Mouse (Mus musculus) limb, embryonic 14.5 days (tissue): ENCODE data around the gene Kif2c. TPM values are rescaled to one million over a fixed set of nuclear protein-coding genes. Genes with fewer than 3 reads are reported as not detected.

ENCODE experiments used
- ATAC-seq: fragments of 200-750 bp; cut with Nextera tagmentation; 2 replicates; pipeline ENCODE4 v1.8.0; 2017; ENCODE audit warnings: low read depth, moderate number of reproducible peaks, moderate TSS enrichment; ENCODE audit not compliant: low FRiP score
- DNase-seq: peaks from one replicate; pipeline ENCODE4 v3.0.0-alpha.2; 2015; ENCODE audit warnings: low spot score
- H3K27ac ChIP-seq: fragments of 300-500 bp; sonication (generic); replicated peaks from 2 replicates; pipeline ENCODE4 v1.5.1; 2014; ENCODE audit warnings: low read depth, mild to moderate bottlenecking, low read length, moderate library complexity, mixed read lengths
- H3K27me3 ChIP-seq: fragments of 300-500 bp; sonication (generic); 2 replicates; pipeline ENCODE4 v1.6.1; 2014; ENCODE audit warnings: low read length, mixed read lengths; ENCODE audit not compliant: control insufficient read depth, insufficient read depth
- H3K36me3 ChIP-seq: fragments of 300-500 bp; sonication (generic); 2 replicates; pipeline ENCODE4 v1.6.1; 2014; ENCODE audit warnings: mild to moderate bottlenecking, low read length, moderate library complexity, mixed read lengths; ENCODE audit not compliant: control insufficient read depth, insufficient read depth
- H3K4me1 ChIP-seq: fragments of 300-500 bp; sonication (generic); 2 replicates; pipeline ENCODE4 v1.6.1; 2014; ENCODE audit warnings: antibody characterized with exemption, low read length, mixed read lengths; ENCODE audit not compliant: control insufficient read depth, insufficient read depth
- H3K4me2 ChIP-seq: fragments of 300-500 bp; sonication (generic); replicated peaks from 2 replicates; pipeline ENCODE4 v1.6.1; 2014; ENCODE audit warnings: low read depth, mild to moderate bottlenecking, low read length, moderate library complexity; ENCODE audit not compliant: severe bottlenecking
- H3K4me3 ChIP-seq: fragments of 300-500 bp; sonication (generic); replicated peaks from 2 replicates; pipeline ENCODE4 v1.5.1; 2014; ENCODE audit warnings: low read length
- H3K9ac ChIP-seq: fragments of 300-500 bp; sonication (generic); 2 replicates; pipeline ENCODE4 v1.6.1; 2014; ENCODE audit warnings: mild to moderate bottlenecking, low read depth, low read length, moderate library complexity; ENCODE audit not compliant: severe bottlenecking
- H3K9me3 ChIP-seq: fragments of 300-500 bp; sonication (generic); 2 replicates; pipeline ENCODE4 v1.6.1; 2016; ENCODE audit warnings: low read length; ENCODE audit not compliant: control insufficient read depth
- POLR2A ChIP-seq: fragments of 200-500 bp; IDR thresholded peaks from 2 replicates; pipeline ENCODE4 v1.8.0; 2012; ENCODE audit warnings: inconsistent platforms, mild to moderate bottlenecking, moderate library complexity, borderline replicate concordance; ENCODE audit not compliant: insufficient read depth, insufficient read length; ENCODE audit errors: extremely low read depth
- WGBS: fragments of 180-500 bp; shearing (Covaris S2); extraction: QIAGEN DNeasy Blood & Tissue Kit; methylation state at CpG from one replicate; pipeline ENCODE4 v1.1.7; 2014; 5-methylcytosine and 5-hydroxymethylcytosine counted together
- polyA plus RNA-seq, 2 experiments: library from polyadenylated mRNA; depleted of rRNA in 1 of 2; stranded (reverse) in 1 of 2; unstranded in 1 of 2; fragments of >200 nt; fragmentation: Nextera tagmentation in 1 of 2; extraction: Ambion mirVana in 1 of 2; gene quantifications; 2 replicates each; pipeline versions ENCODE4 v1.2.1 to v1.2.3; 2012 to 2014

The Kif2c gene
- polyA plus RNA-seq, 2 experiments, result 36.9 to 43.3 TPM

- DNase-seq, result no peak
- TF ChIP-seq POLR2A, result no peak
- no peaks in the 10 kb centered on the region for H3K36me3 ChIP-seq
- no peak overlapping the region for H3K9ac ChIP-seq
- H3K9me3 ChIP-seq, result no peaks in the 10 kb centered on the region
- no peak overlapping the region for H3K27ac ChIP-seq
- H3K4me2 ChIP-seq, result no peak overlapping the region
- H3K4me3 ChIP-seq, result no peak overlapping the region
- ATAC-seq, result no peak
- 27% methylated on average over 5 of the region's 5 CpGs for WGBS
- H3K27me3 ChIP-seq, result no peaks in the 10 kb centered on the region
- no peaks in the 10 kb centered on the region for H3K4me1 ChIP-seq
Observed at GRCm38 (mm10) chr4:117223001-117223400, 40.6 kb upstream of the Kif2c start.

- Histone ChIP-seq H3K36me3 (no peaks in the 10 kb centered on the region), H3K4me2 (no peak overlapping the region), H3K4me3 (no peak overlapping the region), H3K9ac (no peak overlapping the region), H3K4me1 (no peaks in the 10 kb centered on the region), H3K27me3 (no peaks in the 10 kb centered on the region), H3K27ac (no peak overlapping the region), H3K9me3 (no peaks in the 10 kb centered on the region)
- no peak for DNase-seq
- WGBS, result 90% methylated on average over 9 of the region's 9 CpGs
- ATAC-seq, result no peak
- TF ChIP-seq POLR2A, result no peak
Observed at GRCm38 (mm10) chr4:117221836-117222235, 39.4 kb upstream of the Kif2c start.

- H3K27me3 ChIP-seq, result no peaks in the 10 kb centered on the region
- DNase-seq (no peak), ATAC-seq (no peak)
- H3K27ac ChIP-seq, result no peak overlapping the region
- WGBS, result 73% methylated on average over 9 of the region's 9 CpGs
- H3K4me1 ChIP-seq, result no peaks in the 10 kb centered on the region
- H3K9me3 ChIP-seq, result no peaks in the 10 kb centered on the region
- TF ChIP-seq POLR2A, result no peak
- no peak overlapping the region for H3K4me3 ChIP-seq
- no peaks in the 10 kb centered on the region for H3K36me3 ChIP-seq
- no peak overlapping the region for H3K4me2 ChIP-seq
- H3K9ac ChIP-seq, result no peak overlapping the region
Observed at GRCm38 (mm10) chr4:117220741-117221515, 38.5 kb upstream of the Kif2c start.

- Histone ChIP-seq H3K4me1 (no peaks in the 10 kb centered on the region), H3K27ac (no peak overlapping the region), H3K4me3 (no peak overlapping the region), H3K9ac (no peak overlapping the region), H3K4me2 (no peak overlapping the region), H3K36me3 (no peaks in the 10 kb centered on the region), H3K9me3 (no peaks in the 10 kb centered on the region), H3K27me3 (no peaks in the 10 kb centered on the region)
- peak; percentile 67; the same call in 1 of the 2 replicates for ATAC-seq
- 33% methylated on average over 10 of the region's 10 CpGs for WGBS
- peak; percentile 82 for DNase-seq
- TF ChIP-seq POLR2A, result no peak
Observed at GRCm38 (mm10) chr4:117218517-117219219, 36.2 kb upstream of the Kif2c start.

GRCm38 (mm10) chr4:117217029-117217428 lies 34.6 kb upstream of the Kif2c start:
- H3K9ac ChIP-seq, result no peak overlapping the region
- DNase-seq (no peak), ATAC-seq (no peak)
- no peak for TF ChIP-seq POLR2A
- H3K36me3 ChIP-seq, result no peaks in the 10 kb centered on the region
- WGBS, result 80% methylated on average over 5 of the region's 5 CpGs
- no peaks in the 10 kb centered on the region for H3K9me3 ChIP-seq
- no peak overlapping the region for H3K4me2 ChIP-seq
- H3K27me3 ChIP-seq, result no peaks in the 10 kb centered on the region
- H3K4me1 ChIP-seq, result no peaks in the 10 kb centered on the region
- no peak overlapping the region for H3K27ac ChIP-seq
- H3K4me3 ChIP-seq, result no peak overlapping the region
